Mouse (Mus musculus) heart, adult 2 months (tissue): ENCODE data around the gene Dkk2. TPM values are rescaled to one million over a fixed set of nuclear protein-coding genes. Genes with fewer than 3 reads are reported as not detected.

Source experiments
- DNase-seq, 2 experiments: peaks; one replicate each; pipeline ENCODE4 v3.0.0; 2021
- H3K27ac ChIP-seq: fragments of 200-600 bp; 2 replicates; pipeline ENCODE4 v1.8.1; 2022
- H3K27me3 ChIP-seq: fragments of 200-500 bp; 2 replicates; pipeline ENCODE4 v1.6.1; 2012; ENCODE audit warnings: mild to moderate bottlenecking, low read length, inconsistent platforms, mixed read lengths; ENCODE audit not compliant: control insufficient read depth, insufficient read depth
- H3K36me3 ChIP-seq: fragments of 200-500 bp; 2 replicates; pipeline ENCODE4 v1.6.1; 2012; ENCODE audit warnings: low read length, inconsistent platforms; ENCODE audit not compliant: control insufficient read depth, insufficient read depth
- H3K4me1 ChIP-seq: fragments of 200-500 bp; 2 replicates; pipeline ENCODE4 v1.6.1; 2011; ENCODE audit warnings: low read length; ENCODE audit not compliant: control insufficient read depth, insufficient read depth
- H3K4me3 ChIP-seq: fragments of 200-600 bp; 2 replicates; pipeline ENCODE4 v1.8.1; 2022
- H3K79me2 ChIP-seq: fragments of 200-500 bp; replicated peaks from 2 replicates; pipeline ENCODE4 v1.6.1; 2012; ENCODE audit warnings: mild to moderate bottlenecking, inconsistent platforms, low read length, moderate library complexity, mixed read lengths; ENCODE audit not compliant: control insufficient read depth, insufficient read depth
- H3K9ac ChIP-seq: fragments of 200-500 bp; 2 replicates; pipeline ENCODE4 v1.6.1; 2012; ENCODE audit warnings: low read depth, mild to moderate bottlenecking, control low read depth, inconsistent platforms, low read length, mixed read lengths
- CTCF ChIP-seq: fragments of 200-600 bp; IDR thresholded peaks from 2 replicates; pipeline ENCODE4 v1.8.1; 2022; ENCODE audit warnings: antibody characterized with exemption, mild to moderate bottlenecking, moderate library complexity
- EP300 ChIP-seq: fragments of 200-500 bp; IDR thresholded peaks from 2 replicates; pipeline ENCODE4 v1.6.1; 2011; ENCODE audit warnings: low read depth, low read length, control low read depth; ENCODE audit not compliant: insufficient read depth
- POLR2A ChIP-seq: fragments of 200-500 bp; IDR thresholded peaks from 2 replicates; pipeline ENCODE4 v1.6.1; 2011; ENCODE audit warnings: mild to moderate bottlenecking, low read depth, low read length, control low read depth; ENCODE audit not compliant: insufficient read depth
- WGBS: fragments of 180-500 bp; shearing (Covaris S2); methylation state at CpG from one replicate; pipeline ENCODE4 v1.1.7; 2018; 5-methylcytosine and 5-hydroxymethylcytosine counted together
- intact Hi-C: fragments of 180-260 bp; cut with DNase I; formaldehyde crosslinking; loops from one replicate; pipeline ENCODE4 v1.15.1; 2025
- polyA plus RNA-seq: library from polyadenylated mRNA; depleted of rRNA; stranded (reverse); fragments of >200 nt; gene quantifications from 2 replicates; pipeline ENCODE4 v1.2.3, GENCODE M21; 2012
- total RNA-seq, 2 experiments: library from RNA; stranded (reverse); gene quantifications; 2 replicates each; pipeline ENCODE4 v1.2.3; 2021

Gene Dkk2
- total and polyA plus RNA-seq, 3 experiments = 0.12 to 0.18 (median 0.16) TPM

DNA sequence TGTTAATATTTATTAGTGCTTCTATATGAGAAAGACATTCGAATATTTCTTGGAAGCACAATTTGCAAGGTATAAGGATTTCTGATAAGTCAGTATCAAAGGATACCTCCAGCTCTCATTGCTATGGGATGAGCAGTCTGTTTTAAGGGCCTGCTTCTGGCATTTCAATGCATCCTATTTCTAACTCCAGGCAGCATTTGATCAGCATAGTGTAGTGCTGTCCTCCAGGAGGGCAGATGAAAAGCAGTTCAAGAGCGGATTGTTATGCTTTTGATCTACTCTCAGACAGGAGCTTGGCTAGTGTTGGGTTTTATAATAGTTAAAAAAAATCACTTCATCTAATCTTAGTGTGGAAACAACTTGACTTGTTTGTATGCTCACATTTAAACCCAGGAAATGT lies 73.7 kb downstream of the Dkk2 start:
- H3K4me3 ChIP-seq = no peak overlapping the region
- H3K27ac ChIP-seq = no peak overlapping the region
- DNase-seq = no peak
- no peak for TF ChIP-seq EP300
- TF ChIP-seq POLR2A = no peak
- TF ChIP-seq CTCF = no peak
- intact Hi-C loops = no loop called here
- H3K36me3 ChIP-seq = no peaks in the 10 kb centered on the region
- no peaks in the 10 kb centered on the region for H3K4me1 ChIP-seq
- no peaks in the 10 kb centered on the region for H3K79me2 ChIP-seq
- no peak overlapping the region for H3K9ac ChIP-seq
- no peaks in the 10 kb centered on the region for H3K27me3 ChIP-seq
- WGBS = 90% methylated on average over 2 of the region's 2 CpGs

DNA sequence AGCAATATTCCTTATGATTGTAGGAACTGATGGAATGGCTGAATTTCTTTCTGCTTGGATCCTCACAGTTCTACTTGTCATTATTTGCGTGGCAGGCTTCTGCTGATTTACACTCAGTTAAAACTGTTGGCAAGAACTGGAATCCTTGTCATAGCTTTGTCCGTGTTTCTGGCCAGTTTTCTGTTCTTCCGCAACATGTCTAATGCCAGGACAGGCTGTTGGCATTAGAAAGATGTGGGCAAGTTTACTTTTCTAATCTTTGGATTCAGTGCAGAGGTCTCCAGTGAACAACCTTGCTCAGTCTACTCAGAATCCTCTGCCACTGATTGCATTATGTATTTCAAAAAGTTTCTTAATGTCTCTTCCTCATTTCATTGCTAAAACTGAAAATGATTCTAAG lies 83.8 kb downstream of the Dkk2 start:
- no peak for DNase-seq
- Histone ChIP-seq H3K27me3 (no peaks in the 10 kb centered on the region), H3K4me1 (no peaks in the 10 kb centered on the region), H3K9ac (no peak overlapping the region), H3K27ac (no peak overlapping the region), H3K79me2 (no peaks in the 10 kb centered on the region), H3K4me3 (no peak overlapping the region), H3K36me3 (no peaks in the 10 kb centered on the region)
- 78% methylated on average over 3 of the region's 3 CpGs for WGBS
- intact Hi-C loops = no loop called here
- TF ChIP-seq POLR2A (no peak), CTCF (no peak), EP300 (no peak)

DNA sequence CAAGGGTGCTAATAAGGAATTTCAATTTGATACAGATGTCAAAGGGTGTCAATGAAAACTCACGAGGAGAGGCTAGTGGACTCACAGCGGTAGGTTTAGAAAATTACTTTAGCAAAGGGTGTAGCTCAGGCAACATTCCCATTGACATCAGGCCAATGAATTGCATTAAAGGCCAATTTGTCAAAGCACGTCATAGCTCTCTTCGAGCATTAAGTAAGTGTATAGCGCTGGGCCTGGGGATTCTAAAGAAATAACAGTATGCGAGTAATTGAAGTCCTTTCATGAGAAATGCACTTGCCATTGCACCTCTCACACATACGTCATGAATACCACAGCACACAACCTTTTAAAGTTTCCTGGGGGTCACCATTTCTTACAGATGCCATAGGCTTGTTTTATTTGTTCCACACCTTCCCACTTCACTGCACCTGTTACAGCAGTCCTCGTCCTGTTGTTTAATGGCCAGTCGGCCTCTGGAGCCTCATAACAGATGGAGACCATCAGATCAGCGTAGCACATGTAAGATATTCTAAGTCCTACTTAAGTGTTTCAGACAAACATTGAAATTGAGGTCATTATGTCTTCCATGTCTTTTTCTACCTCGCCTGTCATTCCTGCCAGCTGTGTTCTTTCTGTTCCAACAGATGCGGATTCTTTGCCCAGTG lies 101.9 kb downstream of the Dkk2 start:
- H3K27ac ChIP-seq = no peak overlapping the region
- H3K36me3 ChIP-seq = no peaks in the 10 kb centered on the region
- no peak overlapping the region for H3K9ac ChIP-seq
- TF ChIP-seq POLR2A (no peak), CTCF (no peak), EP300 (no peak)
- H3K27me3 ChIP-seq = no peaks in the 10 kb centered on the region
- no peaks in the 10 kb centered on the region for H3K4me1 ChIP-seq
- intact Hi-C loops = no loop called here
- no peak for DNase-seq
- H3K79me2 ChIP-seq = no peaks in the 10 kb centered on the region
- no peak overlapping the region for H3K4me3 ChIP-seq
- 84% methylated on average over 12 of the region's 12 CpGs for WGBS

DNA sequence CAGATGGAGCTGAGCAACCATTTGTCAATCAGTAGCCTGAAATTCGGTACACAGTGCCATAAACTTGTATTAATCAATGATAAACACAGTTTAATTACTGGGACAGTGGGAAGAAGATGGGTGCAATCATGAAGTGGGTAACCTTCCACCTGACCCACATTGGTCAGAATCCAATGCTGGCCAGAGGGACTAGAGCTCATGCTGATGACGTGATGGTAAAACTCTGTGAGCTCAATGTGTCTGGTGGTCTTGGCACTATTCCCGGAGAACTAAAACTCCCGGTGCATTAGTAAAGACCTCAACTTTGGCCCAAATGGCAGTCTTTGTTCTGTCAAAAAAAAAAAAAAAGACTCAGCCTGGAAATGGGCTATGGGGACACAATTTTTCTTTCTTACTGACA lies 116.9 kb downstream of the Dkk2 start:
- WGBS = 53% methylated on average over 4 of the region's 4 CpGs
- DNase-seq = no peak
- Histone ChIP-seq H3K4me3 (no peak overlapping the region), H3K9ac (no peak overlapping the region), H3K36me3 (no peaks in the 10 kb centered on the region), H3K4me1 (no peaks in the 10 kb centered on the region), H3K27me3 (no peaks in the 10 kb centered on the region), H3K27ac (no peak overlapping the region), H3K79me2 (no peaks in the 10 kb centered on the region)
- TF ChIP-seq POLR2A = no peak
- TF ChIP-seq EP300 = no peak
- TF ChIP-seq CTCF = no peak
- intact Hi-C loops = no loop called here

DNA sequence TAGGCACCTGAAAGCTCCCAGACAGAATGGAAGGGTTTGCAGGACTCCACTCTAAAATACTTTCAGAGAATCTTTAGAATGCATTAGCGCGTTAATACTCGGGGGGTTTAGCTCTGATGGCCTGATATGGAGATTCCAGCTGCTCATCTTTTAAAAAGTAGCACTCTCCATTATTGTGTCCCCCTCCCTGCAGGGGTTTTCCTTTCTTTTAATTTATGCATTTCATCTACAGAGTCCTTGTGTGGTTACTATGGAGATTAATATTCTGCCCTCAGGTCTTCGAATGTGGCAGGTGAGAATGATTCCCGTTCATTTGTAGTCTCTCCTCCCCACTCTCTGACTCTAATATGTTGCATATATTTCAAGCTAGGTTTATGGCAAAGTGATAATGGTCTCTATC lies 117.6 kb downstream of the Dkk2 start:
- no peaks in the 10 kb centered on the region for H3K4me1 ChIP-seq
- H3K79me2 ChIP-seq = no peaks in the 10 kb centered on the region
- no peak overlapping the region for H3K4me3 ChIP-seq
- H3K27me3 ChIP-seq = no peaks in the 10 kb centered on the region
- H3K27ac ChIP-seq = no peak overlapping the region
- DNase-seq = no peak
- TF ChIP-seq POLR2A (no peak), CTCF (no peak), EP300 (no peak)
- intact Hi-C loops = no loop called here
- 88% methylated on average over 5 of the region's 5 CpGs for WGBS
- H3K9ac ChIP-seq = no peak overlapping the region
- H3K36me3 ChIP-seq = no peaks in the 10 kb centered on the region

DNA sequence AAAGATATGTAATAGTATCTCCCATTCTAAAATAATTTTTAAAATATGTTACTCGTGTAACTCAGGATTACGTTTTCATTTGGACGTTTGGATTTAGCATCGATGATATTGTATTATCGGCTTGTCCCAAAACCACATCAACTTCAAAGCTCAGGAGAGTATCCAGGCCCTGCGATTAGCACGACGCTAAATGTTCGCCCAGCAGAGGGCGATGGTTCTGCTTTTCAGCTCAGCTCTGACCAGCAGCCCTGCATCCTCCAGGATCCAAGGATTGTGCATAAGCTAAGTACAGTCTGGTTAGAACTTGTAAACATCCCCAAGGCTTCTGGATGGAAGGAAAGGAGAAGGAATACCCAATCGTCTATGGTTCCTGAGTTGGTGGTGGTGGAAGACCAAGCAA lies 122.4 kb downstream of the Dkk2 start:
- Histone ChIP-seq H3K27ac (no peak overlapping the region), H3K4me1 (no peaks in the 10 kb centered on the region), H3K9ac (no peak overlapping the region), H3K27me3 (no peaks in the 10 kb centered on the region), H3K36me3 (no peaks in the 10 kb centered on the region), H3K79me2 (no peaks in the 10 kb centered on the region), H3K4me3 (no peak overlapping the region)
- WGBS = 22% methylated on average over 11 of the region's 11 CpGs
- no peak for TF ChIP-seq POLR2A
- TF ChIP-seq EP300 = no peak
- TF ChIP-seq CTCF = peak; percentile 51
- intact Hi-C loops = no loop called here
- peak; percentile 4 to 40 for DNase-seq

DNA sequence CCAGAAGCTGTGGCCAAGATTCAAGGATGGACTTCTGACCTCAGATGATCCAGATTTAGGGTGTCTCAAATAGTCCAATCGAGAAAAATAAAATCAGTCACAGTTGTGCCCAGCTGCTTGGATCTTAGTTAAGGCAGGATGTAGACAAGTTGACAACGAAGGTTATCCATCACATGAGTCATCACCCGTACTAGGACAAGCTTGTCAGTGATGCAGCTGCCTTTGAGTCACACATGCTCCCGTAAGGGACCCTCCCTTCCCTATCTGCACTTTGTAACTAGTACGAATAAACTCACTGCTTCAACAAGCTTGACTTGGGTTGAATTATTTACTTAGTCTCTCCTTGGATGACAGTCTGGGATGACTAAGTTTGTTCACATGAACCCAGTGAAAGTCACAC lies 126.2 kb downstream of the Dkk2 start:
- intact Hi-C loops = no loop called here
- Histone ChIP-seq H3K79me2 (no peaks in the 10 kb centered on the region), H3K27me3 (no peaks in the 10 kb centered on the region), H3K4me1 (no peaks in the 10 kb centered on the region), H3K4me3 (no peak overlapping the region), H3K36me3 (no peaks in the 10 kb centered on the region), H3K9ac (no peak overlapping the region), H3K27ac (no peak overlapping the region)
- no peak for TF ChIP-seq EP300
- DNase-seq = peak in 1 of 2 experiments; percentile 4
- 35% methylated on average over 5 of the region's 5 CpGs for WGBS
